Mouse (Mus musculus) heart, postnatal 0 days (tissue): ENCODE measurements around the gene Vdr.

Source experiments
- CTCF ChIP-seq: IDR thresholded peaks from 2 replicates; pipeline ENCODE4 v1.5.1; 2016; ENCODE audit warnings: antibody characterized with exemption, control low read depth, low read depth
- EP300 ChIP-seq: IDR thresholded peaks from 2 replicates; pipeline ENCODE4 v1.6.1; 2016; ENCODE audit warnings: antibody characterized with exemption, low read depth

GRCm38 (mm10) chr15:97809942-97810341 is 100.5 kb downstream of the Vdr start:
- no peak for TF ChIP-seq EP300
- peak; percentile 68 for TF ChIP-seq CTCF
